Mouse (Mus musculus): ENCODE measurements around the gene Pappa. TPM values are rescaled to one million over a fixed set of nuclear protein-coding genes. Genes with fewer than 3 reads are reported as not detected.

Gene Pappa
- polyA plus RNA-seq (2015; fragmentation: Nextera tagmentation; extraction: Ambion mirVana): 0.73 and 0.80 TPM in 2 replicates

DNA sequence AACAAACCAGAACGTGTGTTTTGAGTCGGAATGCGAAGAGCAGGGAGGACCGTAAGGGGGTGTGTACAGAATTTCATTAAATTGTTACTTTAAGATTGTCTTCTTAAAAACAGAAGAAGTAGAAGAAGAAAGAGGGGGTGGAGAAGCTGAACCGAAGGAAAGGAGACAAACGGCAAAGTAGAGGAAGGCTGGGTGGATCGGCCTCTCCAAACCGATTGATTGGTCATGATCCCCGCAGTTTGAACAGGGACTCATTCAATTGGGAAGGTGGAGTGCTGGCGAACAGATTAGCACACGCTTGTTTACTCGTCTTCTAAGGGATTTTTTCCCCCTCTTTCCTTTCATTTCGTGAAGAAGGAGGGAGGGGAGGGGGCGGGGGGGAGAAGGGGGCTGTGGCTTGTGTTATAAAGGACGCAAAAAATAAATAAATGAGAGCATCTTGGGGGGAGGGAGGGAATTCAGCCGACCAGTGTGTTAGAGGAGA is at the start of gene Pappa:
Gene Pappa, plus strand, starts transcription at position 434 of the 484 bp plus-strand sequence.
- Histone ChIP-seq H3K4me2 (peak within 1 kb of the TSS; percentile 88), H3K4me3 (peak within 1 kb of the TSS; percentile 68), H3K9ac (peak within 1 kb of the TSS; percentile 84), H3K36me3 (no peaks in the 10 kb centered on the region), H3K27ac (replicated peaks) (peak within 1 kb of the TSS; percentile 76), H3K9me3 (no peaks in the 10 kb centered on the region), H3K4me1 (peaks cover 28% of the 10 kb centered on the region), H3K27me3 (replicated peaks) (peaks cover 8% of the 10 kb centered on the region)
- no peak for ATAC-seq (ENCODE audit: extremely low read depth, insufficient number of reproducible peaks, low FRiP score, low TSS enrichment)
- WGBS: under 1% methylated on average over 15 of the region's 16 CpGs

DNA sequence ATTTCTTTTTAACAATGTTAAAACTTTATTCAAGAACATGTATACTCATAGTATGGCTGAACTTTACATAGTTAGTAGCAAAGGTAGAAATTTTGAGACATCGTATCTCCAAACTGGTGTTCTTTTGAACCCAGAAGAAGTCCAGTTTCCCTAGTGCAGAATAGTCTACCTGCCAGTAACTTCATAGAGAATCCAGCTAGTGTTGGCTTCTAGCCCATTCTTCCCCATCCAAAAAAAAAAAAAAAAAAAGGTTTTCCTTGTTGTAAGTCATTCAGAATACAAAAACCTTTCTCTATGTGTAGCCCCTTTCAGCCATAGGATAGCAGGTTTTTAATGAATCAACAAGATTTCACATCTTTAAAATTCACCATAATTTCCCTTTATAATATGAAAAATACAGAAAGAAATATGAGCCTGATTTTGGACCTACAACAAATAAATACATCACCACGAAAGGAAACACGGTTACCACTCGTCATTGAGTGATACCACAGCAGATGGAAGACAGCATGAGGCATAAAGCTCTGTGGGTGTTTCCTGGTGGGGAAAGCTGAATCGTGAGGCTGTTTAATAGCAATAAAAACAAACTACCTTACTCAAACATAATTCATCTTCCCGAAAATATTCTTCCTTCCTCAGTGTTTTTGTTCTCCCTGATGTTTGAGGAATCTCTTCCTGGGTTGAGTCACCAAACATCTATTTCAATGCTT is 45.9 kb upstream of the Pappa start:
- ATAC-seq (ENCODE audit: extremely low read depth, insufficient number of reproducible peaks, low FRiP score, low TSS enrichment): no peak
- no peaks in the 10 kb centered on the region for H3K27me3 ChIP-seq (replicated peaks)
- no peaks in the 10 kb centered on the region for H3K36me3 ChIP-seq
- no peaks in the 10 kb centered on the region for H3K4me1 ChIP-seq
- H3K9me3 ChIP-seq: no peaks in the 10 kb centered on the region
- H3K9ac ChIP-seq: no peak overlapping the region
- no peak overlapping the region for H3K4me2 ChIP-seq
- 69% methylated on average over 6 of the region's 6 CpGs for WGBS
- H3K27ac ChIP-seq (replicated peaks): no peak overlapping the region
- H3K4me3 ChIP-seq: no peak overlapping the region

DNA sequence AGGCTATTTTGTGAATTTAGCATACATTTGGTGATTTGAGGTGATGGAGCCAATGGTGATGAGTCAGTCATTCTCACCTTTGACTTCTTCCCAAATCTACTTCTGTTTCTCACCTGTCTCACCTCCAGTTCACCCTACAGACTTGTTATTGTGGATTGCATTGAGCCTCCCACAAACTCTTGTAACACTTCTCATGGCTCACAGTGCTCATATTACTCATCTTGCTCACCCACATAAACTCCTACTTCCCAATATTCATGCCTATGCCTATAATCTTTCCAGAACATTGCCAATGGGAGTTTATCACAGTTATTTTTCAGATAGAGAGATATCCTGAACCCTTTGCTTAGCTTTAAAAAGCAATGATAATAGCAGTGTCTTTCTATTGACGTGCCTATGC is 37.1 kb upstream of the Pappa start:
- ATAC-seq (ENCODE audit: extremely low read depth, insufficient number of reproducible peaks, low FRiP score, low TSS enrichment): no peak
- H3K4me1 ChIP-seq: no peaks in the 10 kb centered on the region
- H3K27ac ChIP-seq (replicated peaks): no peak overlapping the region
- H3K36me3 ChIP-seq: no peaks in the 10 kb centered on the region
- 70% methylated on average over 1 of the region's 1 CpGs for WGBS
- no peak overlapping the region for H3K4me3 ChIP-seq
- H3K9ac ChIP-seq: no peak overlapping the region
- H3K4me2 ChIP-seq: no peak overlapping the region
- H3K9me3 ChIP-seq: no peaks in the 10 kb centered on the region
- no peaks in the 10 kb centered on the region for H3K27me3 ChIP-seq (replicated peaks)

DNA sequence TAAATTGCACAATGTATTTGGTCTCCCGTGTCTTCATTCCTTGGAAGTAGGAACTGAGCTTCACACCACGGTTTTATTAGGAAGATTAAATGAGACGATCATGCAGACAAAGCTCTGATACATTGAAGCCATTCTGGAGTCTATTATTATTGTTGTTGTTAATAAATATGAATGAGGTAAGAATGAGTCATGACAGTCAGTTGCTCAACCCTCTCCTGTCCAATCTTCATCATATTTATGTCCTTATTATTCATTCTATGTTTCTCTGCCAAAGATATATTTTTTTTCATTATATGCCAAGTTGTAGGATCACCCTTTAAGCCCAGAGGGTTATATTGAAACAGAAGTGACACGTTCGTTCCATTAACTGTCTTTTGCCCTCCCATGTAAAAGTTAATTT is 36.4 kb upstream of the Pappa start:
- Histone ChIP-seq H3K9ac (no peak overlapping the region), H3K4me2 (no peak overlapping the region), H3K36me3 (no peaks in the 10 kb centered on the region), H3K9me3 (no peaks in the 10 kb centered on the region), H3K4me3 (no peak overlapping the region), H3K27me3 (replicated peaks) (no peaks in the 10 kb centered on the region), H3K27ac (replicated peaks) (no peak overlapping the region), H3K4me1 (no peaks in the 10 kb centered on the region)
- WGBS: 78% methylated on average over 5 of the region's 5 CpGs
- ATAC-seq (ENCODE audit: extremely low read depth, insufficient number of reproducible peaks, low FRiP score, low TSS enrichment): no peak

DNA sequence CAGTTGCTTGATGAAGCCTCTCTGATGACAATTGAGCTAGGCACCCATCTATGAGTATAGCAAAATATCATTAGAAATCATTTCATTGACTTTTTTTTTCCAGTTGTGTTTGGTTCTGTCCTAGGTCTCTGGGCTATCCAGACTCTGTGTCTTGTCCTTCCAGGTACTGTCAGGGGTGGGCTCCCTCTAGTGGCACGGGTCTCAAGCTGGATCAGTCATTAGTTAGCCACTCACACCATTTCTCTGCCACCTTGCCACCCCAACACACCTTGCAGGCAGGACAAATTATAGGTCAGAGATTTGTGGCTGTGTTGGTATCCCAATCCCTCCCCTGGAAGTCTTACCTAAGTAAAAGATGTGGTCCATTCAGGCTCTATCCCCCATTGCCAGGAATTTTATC is 31.8 kb upstream of the Pappa start:
- H3K27me3 ChIP-seq (replicated peaks): no peaks in the 10 kb centered on the region
- H3K4me2 ChIP-seq: no peak overlapping the region
- H3K27ac ChIP-seq (replicated peaks): no peak overlapping the region
- no peak overlapping the region for H3K4me3 ChIP-seq
- H3K9me3 ChIP-seq: no peaks in the 10 kb centered on the region
- H3K9ac ChIP-seq: no peak overlapping the region
- no peaks in the 10 kb centered on the region for H3K36me3 ChIP-seq
- 13% methylated on average over 1 of the region's 1 CpGs for WGBS
- ATAC-seq (ENCODE audit: extremely low read depth, insufficient number of reproducible peaks, low FRiP score, low TSS enrichment): no peak
- no peaks in the 10 kb centered on the region for H3K4me1 ChIP-seq

DNA sequence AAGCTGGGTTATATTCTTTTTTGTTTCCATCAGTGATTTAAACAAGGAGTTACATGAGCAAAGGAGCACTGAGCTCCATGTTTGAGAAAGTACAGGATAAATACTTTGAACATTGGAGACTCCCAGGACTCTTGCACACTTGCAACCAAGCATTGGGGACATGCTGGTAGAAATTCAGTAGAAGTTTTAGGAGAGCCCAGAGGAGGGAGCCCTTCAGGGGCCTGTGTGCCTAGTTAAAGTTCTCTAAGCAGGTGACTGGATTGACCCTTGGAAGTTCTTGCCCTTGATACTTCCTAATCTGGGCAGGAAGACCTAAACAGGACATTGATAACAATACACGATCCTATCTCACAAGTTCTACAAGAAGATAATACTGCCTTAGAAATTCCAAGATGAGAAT is 3.6 kb upstream of the Pappa start:
- H3K27ac ChIP-seq (replicated peaks): no peak overlapping the region
- H3K9me3 ChIP-seq: no peaks in the 10 kb centered on the region
- H3K27me3 ChIP-seq (replicated peaks): peaks cover 8% of the 10 kb centered on the region
- H3K9ac ChIP-seq: no peak overlapping the region
- ATAC-seq (ENCODE audit: extremely low read depth, insufficient number of reproducible peaks, low FRiP score, low TSS enrichment): no peak
- no peak overlapping the region for H3K4me2 ChIP-seq
- H3K4me1 ChIP-seq: peaks cover 15% of the 10 kb centered on the region
- no peaks in the 10 kb centered on the region for H3K36me3 ChIP-seq
- 28% methylated on average over 1 of the region's 1 CpGs for WGBS
- no peak overlapping the region for H3K4me3 ChIP-seq

DNA sequence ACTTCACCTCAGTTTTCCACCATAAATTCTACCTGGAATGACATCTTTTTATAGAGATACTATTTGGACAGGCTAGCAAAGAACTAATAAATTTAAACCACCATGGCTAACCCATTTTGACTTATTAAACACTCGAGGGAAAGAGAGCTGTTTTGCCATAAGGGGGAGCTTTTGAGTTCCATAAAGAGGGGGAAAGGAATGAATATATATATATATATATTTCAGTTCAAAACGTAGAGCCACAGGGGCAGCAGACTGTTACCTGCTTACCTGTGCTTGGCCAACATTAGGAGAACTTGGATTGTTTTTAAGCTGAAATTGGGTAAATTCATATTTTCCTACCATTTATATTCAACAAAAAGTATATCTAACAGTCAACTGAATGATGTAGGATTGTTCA is 1.1 kb upstream of the Pappa start:
- H3K9ac ChIP-seq: no peak overlapping the region
- peaks cover 8% of the 10 kb centered on the region for H3K27me3 ChIP-seq (replicated peaks)
- WGBS: 2% methylated on average over 2 of the region's 2 CpGs
- peaks cover 28% of the 10 kb centered on the region for H3K4me1 ChIP-seq
- peak overlapping the region; percentile 88 for H3K4me2 ChIP-seq
- no peak overlapping the region for H3K4me3 ChIP-seq
- H3K9me3 ChIP-seq: no peaks in the 10 kb centered on the region
- H3K36me3 ChIP-seq: no peaks in the 10 kb centered on the region
- ATAC-seq (ENCODE audit: extremely low read depth, insufficient number of reproducible peaks, low FRiP score, low TSS enrichment): no peak
- H3K27ac ChIP-seq (replicated peaks): no peak overlapping the region

DNA sequence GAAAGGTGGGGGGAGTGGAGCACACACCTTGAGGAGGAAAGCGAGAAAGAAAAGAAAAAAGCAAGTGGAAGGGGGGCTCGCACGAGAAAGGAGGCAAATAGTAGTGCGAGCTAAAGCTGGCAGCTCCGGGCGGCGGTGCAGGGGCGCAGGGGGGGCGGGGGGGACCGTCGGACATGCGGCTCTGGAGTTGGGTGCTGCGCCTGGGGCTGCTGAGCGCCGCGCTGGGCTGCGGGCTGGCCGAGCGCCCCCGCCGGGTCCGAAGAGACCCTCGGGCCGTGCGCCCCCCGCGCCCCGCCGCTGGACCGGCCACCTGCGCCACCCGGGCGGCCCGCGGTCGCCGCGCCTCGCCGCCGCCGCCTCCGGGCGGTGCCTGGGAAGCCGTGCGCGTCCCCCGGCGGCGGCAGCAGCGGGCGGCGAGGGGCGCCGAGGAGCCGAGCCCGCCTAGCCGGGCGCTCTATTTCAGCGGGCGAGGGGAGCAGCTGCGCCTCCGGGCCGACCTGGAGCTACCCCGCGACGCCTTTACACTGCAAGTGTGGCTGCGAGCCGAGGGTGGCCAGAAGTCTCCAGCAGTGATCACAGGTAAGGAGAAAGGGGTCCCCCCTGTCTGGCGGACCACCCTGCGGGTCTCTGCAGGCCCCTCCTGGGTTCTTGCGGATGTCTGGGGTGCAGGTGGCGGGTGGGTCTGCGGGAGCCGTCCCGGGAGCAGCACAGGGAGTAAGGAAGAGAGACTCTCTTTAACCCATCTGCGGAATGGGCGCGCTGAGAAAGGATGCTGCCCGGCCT is 586 bp downstream of the Pappa start:
- Histone ChIP-seq H3K27ac (replicated peaks) (peak overlapping the region; percentile 76), H3K36me3 (no peaks in the 10 kb centered on the region), H3K4me2 (peak overlapping the region; percentile 88), H3K9me3 (no peaks in the 10 kb centered on the region), H3K27me3 (replicated peaks) (peaks cover 13% of the 10 kb centered on the region), H3K4me3 (peak overlapping the region; percentile 68), H3K4me1 (peaks cover 28% of the 10 kb centered on the region), H3K9ac (peak overlapping the region; percentile 84)
- no peak for ATAC-seq (ENCODE audit: extremely low read depth, insufficient number of reproducible peaks, low FRiP score, low TSS enrichment)
- 1% methylated on average over 75 of the region's 80 CpGs for WGBS

DNA sequence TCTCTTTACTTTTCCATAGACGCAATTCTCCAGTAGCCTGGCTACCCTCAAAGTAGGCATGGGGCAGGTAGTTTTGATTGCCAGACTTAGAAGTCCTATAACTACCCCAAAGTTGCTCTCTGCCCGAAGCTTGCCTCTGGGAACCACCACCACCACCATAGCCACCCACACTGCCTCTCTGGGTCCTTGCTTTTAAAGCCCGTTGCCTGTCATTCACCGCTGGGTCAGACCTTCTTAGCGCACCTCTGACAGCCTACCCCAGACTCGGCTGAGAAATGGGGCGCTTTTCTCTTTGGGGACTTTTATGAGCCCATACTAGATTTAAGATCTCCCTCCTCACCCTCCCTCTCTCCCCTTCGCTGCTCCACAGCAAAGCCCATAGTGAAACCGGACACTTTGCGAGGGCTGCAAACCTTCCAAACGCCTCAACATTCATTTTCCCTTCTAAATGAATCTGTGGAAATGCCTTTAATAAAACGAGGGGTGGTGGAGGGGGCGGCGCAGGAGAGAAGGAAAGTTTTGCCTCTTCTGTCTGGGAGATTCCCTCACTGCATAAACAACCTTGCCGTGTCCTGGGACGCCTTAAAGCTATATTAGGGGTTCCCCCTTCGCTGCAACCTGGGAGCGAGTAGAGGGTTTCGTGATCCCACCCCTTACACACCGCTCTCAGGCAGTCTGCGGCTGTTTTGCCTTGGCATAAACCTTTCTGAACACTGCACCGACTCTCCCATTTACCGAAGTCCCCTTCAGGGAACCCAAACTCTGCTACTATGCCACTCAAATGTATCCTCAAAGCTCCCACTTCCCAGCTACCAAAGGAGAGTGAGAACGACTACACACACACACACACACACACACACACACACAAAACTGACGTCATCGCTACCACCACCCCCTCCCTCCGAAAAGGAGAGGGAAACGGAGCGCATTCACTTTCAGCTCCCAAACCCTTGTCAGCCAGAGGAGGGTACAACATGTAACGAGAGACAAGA is 1.7 kb downstream of the Pappa start:
- ATAC-seq (ENCODE audit: extremely low read depth, insufficient number of reproducible peaks, low FRiP score, low TSS enrichment): no peak
- no peaks in the 10 kb centered on the region for H3K36me3 ChIP-seq
- H3K4me1 ChIP-seq: peaks cover 28% of the 10 kb centered on the region
- under 1% methylated on average over 30 of the region's 30 CpGs for WGBS
- H3K9ac ChIP-seq: peak overlapping the region; percentile 84
- H3K27me3 ChIP-seq (replicated peaks): peaks cover 20% of the 10 kb centered on the region
- peak overlapping the region; percentile 88 for H3K4me2 ChIP-seq
- no peaks in the 10 kb centered on the region for H3K9me3 ChIP-seq
- peak overlapping the region; percentile 76 for H3K27ac ChIP-seq (replicated peaks)
- peak overlapping the region; percentile 68 for H3K4me3 ChIP-seq

DNA sequence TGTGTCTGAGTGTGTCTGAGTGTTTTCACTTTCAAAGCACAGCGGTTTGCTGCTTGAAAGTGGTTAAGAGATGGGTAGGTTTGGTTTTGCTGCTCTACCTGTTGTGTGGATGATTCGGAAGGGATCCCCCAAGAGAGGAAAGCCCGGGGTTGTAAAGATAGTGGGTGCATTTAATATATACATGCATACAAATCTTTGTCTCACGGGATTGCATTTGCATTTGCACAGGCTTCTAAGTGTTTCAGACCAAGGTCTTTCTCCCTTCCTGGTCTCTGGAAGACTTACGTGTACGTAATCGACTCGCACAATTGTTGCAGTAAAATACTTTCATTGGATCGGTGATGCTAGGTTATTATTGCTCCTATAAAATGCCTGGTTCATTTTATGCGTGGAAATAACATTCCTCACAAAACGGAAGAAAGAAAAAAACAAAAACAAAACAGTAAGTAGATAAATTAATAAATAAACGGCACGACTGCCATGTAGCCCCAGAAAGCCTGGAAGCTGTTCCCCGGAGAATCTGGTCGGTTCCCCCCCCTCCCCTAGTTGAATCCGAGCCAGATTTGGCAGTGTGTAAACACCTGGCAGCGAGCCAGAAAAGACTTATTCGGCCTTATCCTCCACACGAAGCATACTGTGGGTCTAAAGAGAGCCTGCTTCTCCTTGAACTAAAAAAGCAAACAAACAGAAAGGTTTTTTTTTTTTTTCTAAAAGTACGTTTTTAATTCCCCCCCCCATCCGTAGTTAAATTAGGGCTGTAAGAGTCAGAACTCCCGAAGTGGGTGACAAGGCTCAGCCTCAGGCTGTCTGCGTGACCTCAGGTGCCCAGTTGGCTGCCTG is 2.7 kb downstream of the Pappa start:
- Histone ChIP-seq H3K9me3 (no peaks in the 10 kb centered on the region), H3K27ac (replicated peaks) (peak overlapping the region; percentile 76), H3K36me3 (no peaks in the 10 kb centered on the region), H3K4me1 (peaks cover 28% of the 10 kb centered on the region), H3K4me3 (peak overlapping the region; percentile 68), H3K27me3 (replicated peaks) (peaks cover 20% of the 10 kb centered on the region), H3K4me2 (peak overlapping the region; percentile 88), H3K9ac (peak overlapping the region; percentile 84)
- WGBS: 7% methylated on average over 23 of the region's 23 CpGs
- ATAC-seq (ENCODE audit: extremely low read depth, insufficient number of reproducible peaks, low FRiP score, low TSS enrichment): 0 out of 2 replicates have a peak, but pooled peaks have one; percentile 22
